Mouse (Mus musculus): Measurements from ENCODE around the gene Tent5a. TPM values are rescaled to one million over a fixed set of nuclear protein-coding genes. Genes with fewer than 3 reads are reported as not detected.

Gene Tent5a
- polyA plus RNA-seq, 1 experiment from 2014 or later = 9.9 TPM

GRCm38 (mm10) chr9:85331521-85331920 is 4.4 kb upstream of the Tent5a start:
- H3K4me1 ChIP-seq = no peaks in the 10 kb centered on the region
- H3K4me3 ChIP-seq = no peak overlapping the region
- 72% methylated on average over 2 of the region's 2 CpGs for WGBS
- H3K9me3 ChIP-seq = no peaks in the 10 kb centered on the region
- H3K9ac ChIP-seq (replicated peaks) = no peak overlapping the region
- ATAC-seq (ENCODE audit: low FRiP score, low read depth) = no peak
- H3K27me3 ChIP-seq = peaks cover 9% of the 10 kb centered on the region
- H3K36me3 ChIP-seq = no peaks in the 10 kb centered on the region
- no peak overlapping the region for H3K27ac ChIP-seq (replicated peaks)
- H3K4me2 ChIP-seq (replicated peaks) = no peak overlapping the region

GRCm38 (mm10) chr9:85328259-85328658 is 1.1 kb upstream of the Tent5a start:
- 2% methylated on average over 16 of the region's 16 CpGs for WGBS
- no peaks in the 10 kb centered on the region for H3K36me3 ChIP-seq
- H3K4me2 ChIP-seq (replicated peaks) = peak overlapping the region; percentile 91
- H3K9me3 ChIP-seq = no peaks in the 10 kb centered on the region
- peak overlapping the region; percentile 59; the same call in 1 of the 2 replicates for H3K9ac ChIP-seq (replicated peaks)
- peak; percentile 35 for ATAC-seq (ENCODE audit: low FRiP score, low read depth)
- peak overlapping the region; percentile 54 for H3K27ac ChIP-seq (replicated peaks)
- peak overlapping the region; percentile 76 for H3K4me3 ChIP-seq
- H3K27me3 ChIP-seq = peaks cover 32% of the 10 kb centered on the region
- peaks cover 5% of the 10 kb centered on the region; the same call in 1 of the 2 replicates for H3K4me1 ChIP-seq

DNA sequence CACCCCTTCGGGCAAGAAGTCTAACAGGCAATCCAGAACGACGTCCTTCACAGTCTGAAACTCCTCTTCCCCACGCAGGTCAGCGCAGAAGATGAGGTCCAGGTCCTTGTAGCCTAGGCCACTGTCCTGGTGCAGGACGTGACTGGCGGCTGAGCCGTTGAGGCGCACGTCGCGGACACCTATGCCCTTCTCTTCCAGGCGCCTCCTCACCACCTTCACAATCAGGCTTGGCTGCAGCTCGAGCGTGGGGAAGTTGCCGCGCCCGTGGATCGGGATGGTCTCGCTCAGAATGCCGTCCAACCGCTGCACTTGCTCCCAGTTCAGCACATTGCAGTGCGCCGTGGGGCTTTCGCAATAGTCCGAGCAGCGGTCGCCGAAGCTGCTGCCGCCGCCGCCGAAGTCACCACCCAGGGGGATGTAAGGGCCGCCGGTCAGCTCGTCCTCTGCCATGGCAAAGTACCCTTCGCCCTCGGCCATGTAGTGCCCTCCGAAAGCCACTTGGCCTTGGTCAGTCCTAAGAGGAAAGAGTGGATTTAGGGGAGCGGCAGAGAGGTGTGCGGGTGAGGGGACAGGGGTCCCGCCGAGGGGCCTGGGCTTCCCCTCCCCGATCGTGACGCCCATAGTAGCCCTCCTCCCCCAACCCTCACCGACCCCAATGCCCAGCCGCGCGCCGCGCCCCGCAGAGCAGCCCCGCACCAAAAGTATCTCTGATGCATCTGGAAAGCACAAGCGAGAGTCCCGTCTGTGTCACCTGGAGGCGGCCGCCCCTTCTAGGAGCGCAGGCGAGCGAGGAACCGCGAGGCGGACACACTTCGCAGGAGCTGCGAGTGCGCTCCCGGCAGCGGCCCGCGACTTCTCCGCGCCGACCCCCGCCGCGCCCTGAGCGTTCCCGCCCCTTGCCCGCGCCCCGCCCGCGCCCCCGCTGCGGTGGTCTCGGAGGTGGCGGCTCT is 581 bp downstream of the Tent5a start:
- under 1% methylated on average over 63 of the region's 88 CpGs for WGBS
- Histone ChIP-seq H3K9me3 (no peaks in the 10 kb centered on the region), H3K36me3 (no peaks in the 10 kb centered on the region), H3K27me3 (peaks cover 32% of the 10 kb centered on the region), H3K4me1 (peaks cover 5% of the 10 kb centered on the region; the same call in 1 of the 2 replicates), H3K9ac (replicated peaks) (peak overlapping the region; percentile 59), H3K4me2 (replicated peaks) (peak overlapping the region; percentile 91), H3K4me3 (peak overlapping the region; percentile 76), H3K27ac (replicated peaks) (peak overlapping the region; percentile 54; the same call in 1 of the 2 replicates)
- peak; percentile 76 for ATAC-seq (ENCODE audit: low FRiP score, low read depth)

DNA sequence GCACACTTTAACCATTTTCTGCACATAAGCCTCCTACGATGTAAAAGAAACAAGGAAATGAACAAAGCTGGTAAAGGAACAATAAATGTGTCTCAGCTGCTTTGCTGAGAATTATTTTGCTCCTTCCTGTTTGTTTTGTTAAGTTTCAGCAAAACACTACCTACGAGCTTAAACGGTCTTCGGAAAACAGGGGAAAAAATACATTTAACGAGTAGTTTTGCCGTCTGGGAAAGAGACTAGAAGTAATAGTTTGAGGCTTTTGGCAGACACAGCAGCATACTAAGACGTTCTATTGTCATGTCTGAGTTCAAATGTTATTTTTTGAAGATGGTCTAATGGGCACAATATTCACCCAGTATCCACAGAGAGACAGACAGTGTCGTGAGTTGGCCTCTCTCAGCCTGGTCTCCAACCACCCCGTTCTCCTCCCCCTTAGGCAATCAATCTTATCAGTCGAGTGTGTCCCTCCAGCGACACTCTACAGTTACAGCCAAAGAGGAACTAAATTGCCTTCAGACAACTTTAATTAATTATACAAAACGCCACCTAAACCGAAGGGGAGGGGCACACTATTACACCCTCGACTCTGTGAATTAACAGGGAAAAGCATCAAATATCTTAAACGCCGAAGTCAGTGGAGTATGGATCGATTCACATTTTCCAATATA is 1.8 kb downstream of the Tent5a start:
- Histone ChIP-seq H3K27me3 (peaks cover 32% of the 10 kb centered on the region), H3K4me3 (peak overlapping the region; percentile 76), H3K27ac (replicated peaks) (no peak overlapping the region), H3K9ac (replicated peaks) (no peak overlapping the region), H3K9me3 (no peaks in the 10 kb centered on the region), H3K4me2 (replicated peaks) (peak overlapping the region; percentile 91), H3K36me3 (no peaks in the 10 kb centered on the region), H3K4me1 (peaks cover 8% of the 10 kb centered on the region)
- WGBS = 54% methylated on average over 17 of the region's 17 CpGs
- ATAC-seq (ENCODE audit: low FRiP score, low read depth) = no peak

- Histone ChIP-seq H3K9ac (replicated peaks) (no peak overlapping the region), H3K9me3 (no peaks in the 10 kb centered on the region), H3K4me1 (peaks cover 8% of the 10 kb centered on the region), H3K36me3 (no peaks in the 10 kb centered on the region), H3K4me3 (0 out of 2 replicates have a peak overlapping the region, but pooled peaks have one; percentile 76), H3K27me3 (peaks cover 32% of the 10 kb centered on the region), H3K27ac (replicated peaks) (no peak overlapping the region), H3K4me2 (replicated peaks) (peak overlapping the region; percentile 91)
- 83% methylated on average over 11 of the region's 11 CpGs for WGBS
- ATAC-seq (ENCODE audit: low FRiP score, low read depth) = no peak
Measured at GRCm38 (mm10) chr9:85324158-85324875, 2.8 kb downstream of the Tent5a start.

DNA sequence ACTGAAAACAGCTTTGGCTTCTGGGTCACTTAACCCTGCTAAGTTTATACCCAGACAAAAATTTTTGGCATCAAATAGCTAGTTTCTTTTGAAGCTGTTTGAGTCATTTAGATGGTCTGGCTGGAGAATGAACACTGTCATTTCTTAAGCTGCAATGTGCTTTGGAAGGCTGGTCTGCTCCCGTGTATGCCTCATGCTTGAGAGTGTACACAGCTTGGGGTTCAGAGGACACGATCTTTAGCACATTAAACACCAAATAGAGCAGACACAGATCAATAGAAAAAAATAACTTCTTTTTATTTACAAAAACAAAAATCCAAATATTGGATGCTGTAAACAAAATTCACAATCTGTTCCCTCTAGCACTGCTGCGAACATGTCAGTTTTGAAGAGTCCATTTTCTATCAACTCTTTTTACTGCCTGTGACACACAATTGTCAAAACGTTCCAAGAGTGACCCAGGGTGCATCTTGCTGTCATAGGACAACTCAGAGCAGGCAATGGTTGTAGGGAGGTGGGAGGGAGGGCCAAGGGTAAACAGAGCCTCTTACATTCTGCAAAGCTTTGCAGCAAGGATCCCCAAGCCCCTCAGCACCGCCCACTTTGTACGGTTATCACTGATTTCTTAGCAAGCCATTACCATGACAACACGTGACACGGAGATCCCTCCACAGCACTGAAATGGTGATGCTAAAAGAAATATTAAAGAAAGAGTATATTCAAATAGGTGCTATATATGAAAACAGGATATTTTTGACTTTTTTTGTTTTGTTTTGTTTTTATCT is 6.8 kb downstream of the Tent5a start:
- Histone ChIP-seq H3K9ac (replicated peaks) (no peak overlapping the region), H3K27ac (replicated peaks) (no peak overlapping the region), H3K4me3 (no peak overlapping the region), H3K9me3 (no peaks in the 10 kb centered on the region), H3K4me1 (peaks cover 3% of the 10 kb centered on the region; the same call in 1 of the 2 replicates), H3K27me3 (peaks cover 13% of the 10 kb centered on the region; the same call in 1 of the 2 replicates), H3K4me2 (replicated peaks) (no peak overlapping the region), H3K36me3 (no peaks in the 10 kb centered on the region)
- whole genome bisulfite sequencing = 56% methylated on average over 8 of the region's 8 CpGs
- peak; percentile 62 for ATAC-seq (ENCODE audit: low FRiP score, low read depth)

- Histone ChIP-seq H3K4me3 (no peak overlapping the region), H3K9me3 (no peaks in the 10 kb centered on the region), H3K4me1 (peaks cover 3% of the 10 kb centered on the region; the same call in 1 of the 2 replicates), H3K9ac (replicated peaks) (no peak overlapping the region), H3K4me2 (replicated peaks) (no peak overlapping the region), H3K36me3 (no peaks in the 10 kb centered on the region), H3K27ac (replicated peaks) (no peak overlapping the region), H3K27me3 (no peaks in the 10 kb centered on the region)
- no peak for ATAC-seq (ENCODE audit: low FRiP score, low read depth)
- WGBS = 40% methylated on average over 1 of the region's 1 CpGs
Measured at GRCm38 (mm10) chr9:85316122-85316521, 11.0 kb downstream of the Tent5a start.

DNA sequence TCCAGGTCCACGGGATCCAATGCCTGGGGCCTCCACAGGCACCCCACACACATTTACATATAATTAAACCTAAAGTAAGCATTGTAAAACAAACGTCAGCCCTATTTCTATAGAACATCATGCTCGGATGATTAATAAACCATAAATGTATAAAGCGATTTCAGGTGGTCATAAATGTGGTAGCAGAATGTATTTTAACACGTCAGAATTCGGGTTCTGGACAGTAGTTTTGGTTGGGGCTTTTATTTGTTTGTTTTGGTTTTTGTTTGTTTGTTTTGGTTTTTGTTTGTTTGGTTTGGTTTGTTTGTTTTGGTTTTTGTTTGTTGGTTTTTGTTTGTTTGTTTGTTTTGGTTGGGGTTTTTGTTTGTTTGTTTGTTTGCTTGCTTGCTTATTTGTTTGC is 14.7 kb downstream of the Tent5a start, which contains the start of gene Gm11114:
Gene Gm11114, plus strand, starts transcription at position 301 of the 400 bp plus-strand sequence.
- H3K9me3 ChIP-seq = no peaks in the 10 kb centered on the region
- WGBS = 90% methylated on average over 6 of the region's 6 CpGs
- no peak within 1 kb of the TSS for H3K4me2 ChIP-seq (replicated peaks)
- H3K4me1 ChIP-seq = no peaks in the 10 kb centered on the region
- no peak for ATAC-seq (ENCODE audit: low FRiP score, low read depth)
- H3K27ac ChIP-seq (replicated peaks) = no peak within 1 kb of the TSS
- H3K9ac ChIP-seq (replicated peaks) = no peak within 1 kb of the TSS
- H3K27me3 ChIP-seq = no peaks in the 10 kb centered on the region
- H3K4me3 ChIP-seq = no peak within 1 kb of the TSS
- no peaks in the 10 kb centered on the region for H3K36me3 ChIP-seq

DNA sequence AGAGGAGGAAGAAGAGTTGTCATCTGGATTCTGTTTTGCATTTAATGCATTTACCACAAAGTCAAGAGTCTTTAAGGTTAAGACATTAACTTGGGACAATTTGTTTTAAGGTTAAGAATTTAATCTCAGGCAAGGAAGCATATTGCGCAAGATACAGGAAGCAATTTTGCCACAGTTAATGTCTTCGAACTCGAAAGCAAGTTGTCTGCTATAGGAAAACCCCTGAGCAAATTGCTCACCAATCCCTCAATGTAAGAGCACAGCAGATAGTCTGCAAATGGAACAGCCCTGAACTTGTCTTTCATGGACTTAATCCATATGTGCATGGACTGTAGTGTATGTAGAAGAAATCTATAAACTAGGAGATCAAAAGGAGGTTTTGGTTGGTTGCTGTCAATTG is 23.8 kb downstream of the Tent5a start:
- Histone ChIP-seq H3K9ac (replicated peaks) (no peak overlapping the region), H3K27ac (replicated peaks) (no peak overlapping the region), H3K4me1 (no peaks in the 10 kb centered on the region), H3K36me3 (no peaks in the 10 kb centered on the region), H3K9me3 (no peaks in the 10 kb centered on the region), H3K27me3 (no peaks in the 10 kb centered on the region), H3K4me3 (no peak overlapping the region), H3K4me2 (replicated peaks) (no peak overlapping the region)
- 94% methylated on average over 3 of the region's 3 CpGs for WGBS
- no peak for ATAC-seq (ENCODE audit: low FRiP score, low read depth)

DNA sequence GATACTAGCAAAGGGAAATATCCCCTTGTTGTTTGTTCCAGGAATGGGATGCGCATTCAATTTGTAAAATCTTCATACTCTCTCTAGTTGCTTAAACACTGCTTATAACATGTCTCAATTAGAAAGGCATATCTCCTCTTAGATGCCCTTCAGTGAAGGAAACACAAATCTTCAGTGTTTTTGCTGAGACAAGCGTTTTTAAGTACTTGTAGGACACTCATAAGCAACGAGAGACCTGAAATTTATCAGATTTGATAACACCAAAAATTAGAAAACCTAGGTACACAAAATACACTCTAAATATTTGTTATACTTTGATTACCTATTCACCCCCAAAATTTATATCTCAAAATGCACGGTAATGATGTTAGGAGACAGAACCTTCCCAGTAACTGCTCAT is 24.3 kb downstream of the Tent5a start:
- no peaks in the 10 kb centered on the region for H3K36me3 ChIP-seq
- no peak for ATAC-seq (ENCODE audit: low FRiP score, low read depth)
- no peak overlapping the region for H3K9ac ChIP-seq (replicated peaks)
- H3K27me3 ChIP-seq = no peaks in the 10 kb centered on the region
- H3K9me3 ChIP-seq = no peaks in the 10 kb centered on the region
- H3K27ac ChIP-seq (replicated peaks) = no peak overlapping the region
- no peak overlapping the region for H3K4me2 ChIP-seq (replicated peaks)
- 84% methylated on average over 4 of the region's 4 CpGs for WGBS
- no peaks in the 10 kb centered on the region for H3K4me1 ChIP-seq
- no peak overlapping the region for H3K4me3 ChIP-seq

DNA sequence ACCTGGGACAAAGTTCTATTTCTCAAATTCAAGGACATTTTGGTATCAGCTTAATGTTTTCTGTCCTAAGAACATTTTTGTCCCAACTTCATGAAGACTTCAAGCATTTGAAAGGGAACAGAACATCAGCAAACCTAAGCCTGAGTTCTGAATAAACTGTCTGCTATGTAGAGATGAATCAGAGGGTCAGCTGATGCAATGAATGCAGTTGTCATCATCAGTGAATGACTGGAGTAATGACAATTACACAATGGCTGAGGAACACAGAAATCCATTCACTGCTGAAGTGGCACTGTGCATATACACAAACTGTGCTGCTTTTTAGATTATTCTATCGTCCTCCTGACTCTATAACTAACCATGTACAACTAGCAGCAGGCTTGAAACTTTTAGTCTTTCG is 53.0 kb downstream of the Tent5a start:
- Histone ChIP-seq H3K27me3 (no peaks in the 10 kb centered on the region), H3K4me1 (no peaks in the 10 kb centered on the region), H3K27ac (replicated peaks) (no peak overlapping the region), H3K4me3 (no peak overlapping the region), H3K9me3 (no peaks in the 10 kb centered on the region), H3K9ac (replicated peaks) (no peak overlapping the region), H3K36me3 (no peaks in the 10 kb centered on the region), H3K4me2 (replicated peaks) (no peak overlapping the region)
- ATAC-seq (ENCODE audit: low FRiP score, low read depth) = no peak
- WGBS = 76% methylated on average over 2 of the region's 2 CpGs
